Mouse (Mus musculus) small intestine, adult 2 months (tissue): Measurements from ENCODE around the gene Dazap1.

Experiments used
- CTCF ChIP-seq: fragments of 200-500 bp; IDR thresholded peaks from 2 replicates; pipeline ENCODE4 v1.5.1; 2012; ENCODE audit warnings: low read depth, mild to moderate bottlenecking, control low read depth, inconsistent platforms, low read length, moderate library complexity, mixed read lengths; ENCODE audit not compliant: insufficient replicate concordance, insufficient read length; ENCODE audit errors: extremely low read depth
- POLR2A ChIP-seq: fragments of 200-500 bp; IDR thresholded peaks from 2 replicates; pipeline ENCODE4 v1.6.1; 2012; ENCODE audit warnings: low read depth, mild to moderate bottlenecking, control low read depth, inconsistent platforms, low read length, moderate library complexity

DNA sequence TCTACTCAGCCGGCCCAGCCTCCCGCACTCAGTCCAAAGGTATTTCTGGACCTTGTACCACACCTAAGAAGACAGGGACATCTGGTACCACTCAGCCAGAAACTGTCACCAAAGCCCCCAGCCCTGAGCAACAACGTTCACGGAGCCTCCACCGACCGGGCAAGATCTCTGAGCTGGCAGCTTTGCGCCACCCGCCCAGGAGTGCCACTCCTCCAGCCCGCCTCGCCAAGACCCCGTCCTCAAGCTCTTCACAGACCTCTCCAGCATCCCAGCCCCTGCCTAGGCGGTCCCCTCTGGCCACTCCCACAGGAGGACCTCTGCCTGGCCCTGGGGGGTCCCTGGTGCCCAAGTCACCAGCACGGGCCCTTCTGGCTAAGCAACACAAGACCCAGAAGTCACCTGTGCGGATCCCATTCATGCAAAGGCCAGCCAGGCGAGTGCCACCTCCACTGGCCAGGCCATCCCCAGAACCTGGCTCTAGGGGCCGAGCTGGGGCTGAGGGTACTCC lies 53.3 kb downstream of the Dazap1 start:
- TF ChIP-seq CTCF (no peak), POLR2A (no peak)
